Mouse (Mus musculus) forebrain, embryonic 13.5 days (tissue): ENCODE measurements around the gene Capn5. TPM values are rescaled to one million over a fixed set of nuclear protein-coding genes. Genes with fewer than 3 reads are reported as not detected.

Source experiments
- ATAC-seq: fragments of 200-750 bp; cut with Nextera tagmentation; 2 replicates; pipeline ENCODE4 v1.8.0; 2017
- H3K27ac ChIP-seq: fragments of 300-500 bp; sonication (generic); 2 replicates; pipeline ENCODE4 v1.5.1; 2015; ENCODE audit warnings: inconsistent platforms, mild to moderate bottlenecking, moderate library complexity
- H3K27me3 ChIP-seq: fragments of 300-500 bp; sonication (generic); 2 replicates; pipeline ENCODE4 v1.6.1; 2015; ENCODE audit warnings: mild to moderate bottlenecking, inconsistent platforms
- H3K36me3 ChIP-seq: fragments of 300-500 bp; sonication (generic); 2 replicates; pipeline ENCODE4 v1.6.1; 2015; ENCODE audit warnings: mild to moderate bottlenecking, inconsistent platforms; ENCODE audit not compliant: poor library complexity, severe bottlenecking
- H3K4me1 ChIP-seq: fragments of 300-500 bp; sonication (generic); 2 replicates; pipeline ENCODE4 v1.6.1; 2015; ENCODE audit warnings: inconsistent platforms
- H3K4me2 ChIP-seq: fragments of 300-500 bp; sonication (generic); 2 replicates; pipeline ENCODE4 v1.6.1; 2015; ENCODE audit warnings: inconsistent platforms, mild to moderate bottlenecking, moderate library complexity
- H3K4me3 ChIP-seq: fragments of 300-500 bp; sonication (generic); 2 replicates; pipeline ENCODE4 v1.5.1; 2015; ENCODE audit warnings: mild to moderate bottlenecking, inconsistent platforms
- H3K9ac ChIP-seq: fragments of 300-500 bp; sonication (generic); 2 replicates; pipeline ENCODE4 v1.6.1; 2015; ENCODE audit warnings: mild to moderate bottlenecking, inconsistent platforms
- H3K9me3 ChIP-seq: fragments of 300-500 bp; sonication (generic); replicated peaks from 2 replicates; pipeline ENCODE4 v1.6.1; 2016; ENCODE audit warnings: inconsistent platforms
- WGBS: fragments of 180-500 bp; shearing (Covaris S2); methylation state at CpG from one replicate; pipeline ENCODE4 v1.1.7; 2015; 5-methylcytosine and 5-hydroxymethylcytosine counted together
- polyA plus RNA-seq: library from polyadenylated mRNA; unstranded; fragments of >200 nt; fragmentation: Nextera tagmentation; extraction: Ambion mirVana; gene quantifications from 2 replicates; pipeline ENCODE4 v1.2.1, GENCODE M21; 2015

The Capn5 gene
- polyA plus RNA-seq, 1 experiment from 2014 or later: 9.3 TPM

GRCm38 (mm10) chr7:98121673-98122072 is 56.4 kb downstream of the Capn5 start:
- no peak overlapping the region for H3K4me3 ChIP-seq
- H3K27me3 ChIP-seq: no peaks in the 10 kb centered on the region
- H3K36me3 ChIP-seq: no peaks in the 10 kb centered on the region; the same call in 1 of the 2 replicates
- 84% methylated on average over 8 of the region's 8 CpGs for WGBS
- H3K4me2 ChIP-seq: no peak overlapping the region
- no peak overlapping the region for H3K27ac ChIP-seq
- no peaks in the 10 kb centered on the region for H3K9me3 ChIP-seq
- H3K4me1 ChIP-seq: 0 out of 2 replicates have a peak, but pooled peaks cover 8% of the 10 kb centered on the region
- no peak for ATAC-seq
- no peak overlapping the region for H3K9ac ChIP-seq

- ATAC-seq: no peak
- H3K9ac ChIP-seq: no peak overlapping the region
Observed at GRCm38 (mm10) chr7:98121241-98121640, 56.8 kb downstream of the Capn5 start.

GRCm38 (mm10) chr7:98120325-98120724 is 57.7 kb downstream of the Capn5 start:
- peak; percentile 81 for ATAC-seq
- Histone ChIP-seq H3K4me2 (peak overlapping the region; percentile 57), H3K27ac (no peak overlapping the region), H3K27me3 (no peaks in the 10 kb centered on the region), H3K4me3 (peak overlapping the region; percentile 25), H3K4me1 (0 out of 2 replicates have a peak, but pooled peaks cover 8% of the 10 kb centered on the region), H3K9ac (peak overlapping the region; percentile 50; the same call in 1 of the 2 replicates), H3K9me3 (no peaks in the 10 kb centered on the region), H3K36me3 (no peaks in the 10 kb centered on the region; the same call in 1 of the 2 replicates)
- WGBS: 10% methylated on average over 7 of the region's 7 CpGs

More at GRCm38 (mm10) chr7:98121241-98121640, 56.8 kb downstream of the Capn5 start:
- H3K4me1 ChIP-seq: 0 out of 2 replicates have a peak, but pooled peaks cover 8% of the 10 kb centered on the region
- no peak overlapping the region for H3K27ac ChIP-seq
- no peaks in the 10 kb centered on the region; the same call in 1 of the 2 replicates for H3K36me3 ChIP-seq
- 84% methylated on average over 3 of the region's 3 CpGs for WGBS
- no peaks in the 10 kb centered on the region for H3K9me3 ChIP-seq
- no peaks in the 10 kb centered on the region for H3K27me3 ChIP-seq
- H3K4me3 ChIP-seq: no peak overlapping the region
- H3K4me2 ChIP-seq: no peak overlapping the region

GRCm38 (mm10) chr7:98119961-98120232 is 58.2 kb downstream of the Capn5 start:
- Histone ChIP-seq H3K27me3 (no peaks in the 10 kb centered on the region), H3K36me3 (no peaks in the 10 kb centered on the region; the same call in 1 of the 2 replicates), H3K9ac (no peak overlapping the region), H3K4me2 (no peak overlapping the region), H3K27ac (no peak overlapping the region), H3K4me3 (no peak overlapping the region), H3K4me1 (0 out of 2 replicates have a peak, but pooled peaks cover 8% of the 10 kb centered on the region), H3K9me3 (no peaks in the 10 kb centered on the region)
- peak; percentile 37; the same call in 1 of the 2 replicates for ATAC-seq
- 56% methylated on average over 2 of the region's 2 CpGs for WGBS

GRCm38 (mm10) chr7:98119179-98119960 is 58.7 kb downstream of the Capn5 start, which contains the start of gene Myo7a:
Myo7a (minus strand) TSS chr7:98119524.
- no peaks in the 10 kb centered on the region; the same call in 1 of the 2 replicates for H3K36me3 ChIP-seq
- peak; percentile 22; the same call in 1 of the 2 replicates for ATAC-seq
- peak within 1 kb of the TSS; percentile 25 for H3K4me3 ChIP-seq
- no peaks in the 10 kb centered on the region for H3K9me3 ChIP-seq
- WGBS: 28% methylated on average over 9 of the region's 9 CpGs
- peak within 1 kb of the TSS; percentile 50; the same call in 1 of the 2 replicates for H3K9ac ChIP-seq
- no peaks in the 10 kb centered on the region for H3K27me3 ChIP-seq
- H3K4me1 ChIP-seq: 0 out of 2 replicates have a peak, but pooled peaks cover 8% of the 10 kb centered on the region
- no peak within 1 kb of the TSS for H3K27ac ChIP-seq
- H3K4me2 ChIP-seq: peak within 1 kb of the TSS; percentile 57

GRCm38 (mm10) chr7:98117012-98117660 is 60.9 kb downstream of the Capn5 start:
- Histone ChIP-seq H3K9me3 (no peaks in the 10 kb centered on the region), H3K27me3 (0 out of 2 replicates have a peak, but pooled peaks cover 5% of the 10 kb centered on the region), H3K4me2 (no peak overlapping the region), H3K27ac (no peak overlapping the region), H3K4me3 (no peak overlapping the region), H3K36me3 (no peaks in the 10 kb centered on the region), H3K9ac (no peak overlapping the region), H3K4me1 (0 out of 2 replicates have a peak, but pooled peaks cover 8% of the 10 kb centered on the region)
- no peak for ATAC-seq
- WGBS: 66% methylated on average over 11 of the region's 11 CpGs

- Histone ChIP-seq H3K36me3 (no peaks in the 10 kb centered on the region), H3K4me1 (peaks cover 11% of the 10 kb centered on the region), H3K27me3 (peaks cover 22% of the 10 kb centered on the region), H3K27ac (no peak overlapping the region), H3K4me2 (no peak overlapping the region), H3K4me3 (no peak overlapping the region), H3K9me3 (no peaks in the 10 kb centered on the region), H3K9ac (no peak overlapping the region)
- WGBS: 71% methylated on average over 6 of the region's 6 CpGs
- ATAC-seq: no peak
Observed at GRCm38 (mm10) chr7:98114656-98115055, 63.4 kb downstream of the Capn5 start.

- H3K27me3 ChIP-seq: peaks cover 22% of the 10 kb centered on the region
- no peak overlapping the region for H3K9ac ChIP-seq
- no peak for ATAC-seq
- WGBS: 10% methylated on average over 25 of the region's 25 CpGs
- peak overlapping the region; percentile 47 for H3K4me2 ChIP-seq
- no peaks in the 10 kb centered on the region for H3K36me3 ChIP-seq
- H3K9me3 ChIP-seq: no peaks in the 10 kb centered on the region
- no peak overlapping the region for H3K27ac ChIP-seq
- H3K4me3 ChIP-seq: 0 out of 2 replicates have a peak overlapping the region, but pooled peaks have one; percentile 6
- peaks cover 7% of the 10 kb centered on the region for H3K4me1 ChIP-seq
Observed at GRCm38 (mm10) chr7:98111233-98111632, 66.8 kb downstream of the Capn5 start.

GRCm38 (mm10) chr7:98109771-98110170 is 68.3 kb downstream of the Capn5 start:
- no peak for ATAC-seq
- Histone ChIP-seq H3K4me2 (no peak overlapping the region), H3K4me1 (peaks cover 7% of the 10 kb centered on the region), H3K27me3 (peaks cover 22% of the 10 kb centered on the region), H3K9me3 (no peaks in the 10 kb centered on the region), H3K27ac (no peak overlapping the region), H3K9ac (no peak overlapping the region), H3K36me3 (no peaks in the 10 kb centered on the region), H3K4me3 (no peak overlapping the region)
- 76% methylated on average over 4 of the region's 4 CpGs for WGBS

GRCm38 (mm10) chr7:98108636-98109430 is 69.2 kb downstream of the Capn5 start:
- 85% methylated on average over 16 of the region's 16 CpGs for WGBS
- H3K4me2 ChIP-seq: no peak overlapping the region
- peak overlapping the region; percentile 5; the same call in 1 of the 2 replicates for H3K9ac ChIP-seq
- H3K27me3 ChIP-seq: peaks cover 22% of the 10 kb centered on the region
- ATAC-seq: no peak
- no peaks in the 10 kb centered on the region for H3K9me3 ChIP-seq
- H3K4me1 ChIP-seq: peaks cover 7% of the 10 kb centered on the region
- H3K27ac ChIP-seq: no peak overlapping the region
- no peaks in the 10 kb centered on the region for H3K36me3 ChIP-seq
- H3K4me3 ChIP-seq: no peak overlapping the region

GRCm38 (mm10) chr7:98106272-98106671 is 71.8 kb downstream of the Capn5 start:
- 88% methylated on average over 7 of the region's 7 CpGs for WGBS
- Histone ChIP-seq H3K36me3 (no peaks in the 10 kb centered on the region), H3K27me3 (peaks cover 11% of the 10 kb centered on the region), H3K4me2 (no peak overlapping the region), H3K4me1 (peaks cover 20% of the 10 kb centered on the region), H3K9ac (no peak overlapping the region), H3K9me3 (no peaks in the 10 kb centered on the region), H3K4me3 (no peak overlapping the region), H3K27ac (no peak overlapping the region)
- ATAC-seq: no peak
